Mouse (Mus musculus): ENCODE results near the gene Tnp2.

Gene Tnp2

DNA sequence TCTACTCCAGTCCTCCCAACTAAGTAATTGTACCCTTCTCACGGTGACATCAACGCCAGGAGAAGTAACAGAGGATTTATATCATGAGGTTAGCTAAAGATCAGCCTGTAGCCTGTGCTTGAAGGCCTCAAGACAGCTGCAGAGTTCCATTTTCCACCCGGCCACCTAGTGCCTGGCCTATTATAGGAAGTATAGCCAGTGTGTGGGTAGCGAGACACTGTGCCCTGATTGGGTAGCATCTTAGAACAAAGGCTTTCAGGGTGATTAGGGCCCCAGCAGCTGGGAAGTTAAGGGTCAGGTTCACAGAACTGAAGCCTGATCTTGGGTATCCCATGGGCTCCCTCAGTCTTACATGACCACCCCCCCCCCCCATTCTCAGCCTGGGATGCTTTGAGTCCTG lies 406 bp upstream of the Tnp2 start:
- DNase-seq (ENCODE audit: low read depth, low spot score), result no peak

DNA sequence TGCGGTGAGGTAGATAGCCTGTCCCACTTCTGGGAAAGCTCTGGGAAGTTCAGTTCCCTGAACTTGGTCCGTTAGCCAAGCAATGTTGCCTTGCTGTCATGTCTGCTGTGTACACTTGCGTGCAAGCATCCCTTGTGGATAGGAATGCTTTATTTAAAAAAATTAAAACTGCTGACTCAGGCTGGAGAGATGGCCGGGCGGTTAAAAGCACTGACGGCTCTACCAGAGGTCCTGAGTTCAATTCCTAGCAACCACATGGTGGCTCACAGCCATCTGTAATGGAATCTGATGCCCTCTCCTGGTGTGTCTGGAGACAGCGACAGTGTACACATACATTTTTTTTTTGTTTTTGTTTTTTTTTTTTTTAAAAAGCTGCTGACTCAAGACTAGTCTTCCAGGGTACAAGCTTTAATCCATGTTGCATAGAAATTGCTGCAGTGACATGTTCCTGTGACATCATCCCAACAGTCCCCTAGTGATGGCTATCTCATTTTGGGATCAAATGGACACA lies 857 bp downstream of the Tnp2 start:
- no peak for DNase-seq (ENCODE audit: low read depth, low spot score)

DNA sequence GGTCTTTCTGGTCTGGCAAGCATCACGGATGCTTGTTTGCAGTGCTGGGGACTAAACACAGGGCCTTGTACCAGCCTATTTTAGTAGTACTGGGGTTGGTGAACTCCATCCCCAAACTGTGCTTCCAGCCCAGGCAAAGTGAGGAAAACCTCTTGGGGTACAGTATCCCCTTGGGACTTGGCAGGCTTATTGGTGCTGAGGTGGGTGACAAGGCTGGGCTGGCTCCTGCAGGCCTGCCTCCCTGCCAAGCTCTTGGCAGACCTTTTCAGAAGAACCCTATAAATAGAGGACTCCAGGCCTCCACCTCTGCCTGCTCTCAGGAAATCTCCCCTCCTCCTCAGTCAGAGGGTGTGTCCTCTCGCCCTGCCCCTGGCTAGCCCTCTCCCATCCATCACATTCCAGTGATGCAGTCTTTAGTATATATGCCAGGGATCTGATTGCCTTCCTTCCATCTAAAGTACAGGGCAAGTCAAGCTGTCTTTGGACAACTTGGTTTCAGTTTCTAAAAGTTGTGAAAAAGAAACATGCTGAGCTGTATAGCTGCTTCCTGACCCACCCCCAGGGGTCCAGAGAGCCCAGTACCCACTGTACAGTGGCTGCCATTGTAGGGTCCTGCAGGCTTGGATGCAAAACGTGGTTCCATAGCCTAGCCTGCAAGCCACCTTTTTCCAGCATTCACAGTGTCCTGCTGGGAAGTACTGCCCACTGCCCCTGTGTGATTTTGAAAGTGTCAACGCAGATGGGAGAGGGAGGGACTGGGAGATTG lies 1.5 kb downstream of the Tnp2 start:
- DNase-seq (ENCODE audit: low read depth, low spot score), result no peak

DNA sequence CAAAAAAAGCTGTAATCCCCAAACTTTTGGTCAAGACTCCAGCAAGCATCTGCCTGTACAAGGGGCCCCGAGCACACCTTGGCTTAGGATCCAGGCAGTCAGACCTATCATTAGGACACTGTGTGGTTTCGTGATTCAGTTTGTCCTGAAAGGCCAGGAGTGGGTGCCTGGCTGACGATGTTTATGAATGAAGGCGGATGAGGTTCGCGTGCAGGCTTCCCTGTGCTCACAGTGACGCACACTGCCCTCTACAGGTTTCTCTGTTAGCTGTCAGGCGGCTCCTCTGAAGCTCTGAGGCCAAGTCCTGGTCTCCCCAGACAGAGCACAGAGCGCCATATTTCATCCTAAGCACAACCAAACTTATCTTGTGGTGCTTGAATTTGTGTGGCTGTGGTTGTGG lies 2.2 kb downstream of the Tnp2 start:
- DNase-seq (ENCODE audit: low read depth, low spot score), result peak; percentile 92

DNA sequence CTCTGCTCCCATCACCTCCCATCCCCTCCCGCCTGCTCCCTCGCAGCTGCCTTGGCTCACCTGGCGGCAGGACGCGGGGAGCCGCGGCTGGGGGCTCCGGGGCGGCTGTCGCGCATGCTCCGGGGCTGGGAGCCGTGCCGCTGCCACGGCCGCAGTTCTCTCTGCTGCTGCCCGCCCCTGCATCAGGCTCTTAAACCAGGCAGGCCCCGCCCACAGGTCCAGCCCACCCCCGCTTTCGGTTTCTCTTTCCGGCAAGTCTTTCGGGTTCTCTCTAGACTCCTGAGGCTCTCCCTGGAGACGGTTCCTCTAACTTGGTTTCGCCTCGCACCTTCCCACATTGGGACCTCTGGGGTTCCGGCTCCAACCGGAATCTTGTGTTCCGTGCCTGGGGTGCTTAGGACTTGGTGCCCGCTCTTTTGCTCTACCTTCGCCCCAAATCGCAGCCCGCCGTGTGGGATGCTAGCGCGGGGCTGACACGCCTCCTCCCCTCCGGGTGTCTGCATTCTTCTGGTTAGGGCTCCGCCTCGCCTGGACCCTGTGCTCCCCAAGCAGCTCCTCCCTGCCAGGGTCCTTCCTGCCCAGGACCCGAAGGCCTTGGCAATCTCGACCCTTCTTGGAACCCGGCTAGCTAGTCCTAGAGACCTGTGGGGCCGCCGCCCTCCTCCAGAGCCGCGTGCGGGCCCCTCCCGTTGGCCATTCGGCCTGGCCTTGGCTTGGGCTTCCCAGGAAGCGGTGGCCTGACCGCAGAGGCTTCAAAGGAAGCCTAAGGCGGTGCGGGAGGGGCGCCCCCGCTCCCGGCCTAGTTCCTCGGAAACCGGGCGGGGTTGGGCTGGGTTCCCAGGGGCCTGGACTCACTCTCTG lies 2.9 kb downstream of the Tnp2 start, which contains the start of gene Socs1:
Gene Socs1 (minus strand): TSS at position 166 of the 861 bp plus-strand sequence.
- peak; percentile 93 for DNase-seq (ENCODE audit: low read depth, low spot score)

DNA sequence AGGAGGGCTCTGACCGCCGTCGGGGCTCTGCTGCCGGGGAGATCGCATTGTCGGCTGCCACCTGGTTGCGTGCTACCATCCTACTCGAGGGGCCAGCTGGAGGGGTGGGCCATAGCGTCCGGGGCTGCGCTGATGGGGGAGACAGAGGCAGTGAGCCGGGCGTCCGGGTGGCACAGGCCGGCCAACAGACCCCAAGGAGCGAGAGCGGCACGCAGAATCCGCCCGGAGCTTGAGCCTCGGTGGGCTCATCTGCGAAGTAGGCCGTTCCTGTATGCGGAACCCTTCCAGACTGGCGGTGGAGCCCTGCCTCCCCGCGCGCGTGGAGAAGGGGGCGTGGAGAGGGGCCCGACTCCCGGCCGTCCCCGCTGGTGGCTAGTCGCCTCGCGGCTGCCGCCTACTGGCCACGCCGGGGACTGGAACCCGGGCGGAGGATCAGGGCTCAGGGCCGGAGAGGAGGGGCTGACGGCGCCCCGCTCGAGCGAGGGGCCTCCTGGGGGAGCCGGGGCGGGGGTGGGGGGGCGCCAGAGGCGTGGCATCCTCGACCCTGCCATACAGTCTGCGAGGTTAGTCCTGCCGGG lies 3.6 kb downstream of the Tnp2 start:
- peak; percentile 90 for DNase-seq (ENCODE audit: low read depth, low spot score)

DNA sequence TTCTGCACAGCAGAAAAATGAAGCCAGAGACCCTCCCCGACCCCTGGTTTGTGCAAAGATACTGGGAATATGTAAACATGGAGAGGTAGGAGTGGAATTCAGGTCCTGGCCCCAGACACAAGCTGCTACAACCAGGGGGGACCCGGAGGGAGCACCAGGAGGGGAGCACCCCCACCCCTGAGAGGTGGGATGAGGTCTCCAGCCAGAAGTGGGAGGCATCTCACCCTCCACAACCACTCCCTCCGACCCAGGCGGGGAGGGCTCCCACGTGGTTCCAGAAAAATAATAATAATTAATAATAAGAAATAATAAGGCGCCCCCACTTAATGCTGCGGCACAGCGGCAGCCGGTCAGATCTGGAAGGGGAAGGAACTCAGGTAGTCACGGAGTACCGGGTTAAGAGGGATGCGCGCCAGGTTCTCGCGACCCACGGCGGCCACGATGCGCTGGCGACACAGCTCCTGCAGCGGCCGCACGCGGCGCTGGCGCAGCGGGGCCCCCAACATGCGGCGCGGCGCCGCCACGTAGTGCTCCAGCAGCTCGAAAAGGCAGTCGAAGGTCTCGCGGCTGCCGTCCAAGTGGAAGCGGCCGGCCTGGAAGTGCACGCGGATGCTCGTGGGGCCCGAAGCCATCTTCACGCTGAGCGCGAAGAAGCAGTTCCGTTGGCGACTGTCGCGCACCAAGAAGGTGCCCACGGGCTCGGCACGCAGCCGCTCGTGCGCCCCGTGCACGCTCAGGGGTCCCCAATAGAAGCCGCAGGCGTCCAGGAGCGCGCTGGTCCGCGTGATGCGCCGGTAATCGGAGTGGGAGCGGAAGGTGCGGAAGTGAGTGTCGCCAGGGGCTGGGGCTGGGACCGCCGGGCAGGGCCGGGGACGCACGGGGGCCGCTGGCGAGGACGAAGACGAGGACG lies 4.3 kb downstream of the Tnp2 start:
- DNase-seq (ENCODE audit: low read depth, low spot score), result peak; percentile 28

DNA sequence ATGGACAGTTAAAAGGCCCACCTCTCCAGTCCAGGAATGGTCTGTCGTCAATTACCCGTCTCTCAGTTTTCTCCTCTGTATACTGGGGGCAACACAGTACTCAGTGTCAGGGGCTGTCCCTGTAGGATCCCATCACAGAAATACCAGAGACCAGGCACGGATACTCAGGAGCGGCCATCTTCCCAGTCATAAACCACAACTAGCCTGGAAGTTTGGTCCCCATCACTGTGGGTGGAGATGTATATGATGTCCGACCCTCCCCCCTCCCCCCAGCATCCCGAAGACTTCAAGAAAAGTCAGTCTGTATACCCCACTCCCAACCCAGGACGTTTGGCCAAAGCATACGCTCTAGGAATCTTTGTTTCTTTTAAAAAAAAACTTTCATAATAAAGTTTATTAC lies 5.0 kb downstream of the Tnp2 start:
- DNase-seq (ENCODE audit: low read depth, low spot score), result no peak

DNA sequence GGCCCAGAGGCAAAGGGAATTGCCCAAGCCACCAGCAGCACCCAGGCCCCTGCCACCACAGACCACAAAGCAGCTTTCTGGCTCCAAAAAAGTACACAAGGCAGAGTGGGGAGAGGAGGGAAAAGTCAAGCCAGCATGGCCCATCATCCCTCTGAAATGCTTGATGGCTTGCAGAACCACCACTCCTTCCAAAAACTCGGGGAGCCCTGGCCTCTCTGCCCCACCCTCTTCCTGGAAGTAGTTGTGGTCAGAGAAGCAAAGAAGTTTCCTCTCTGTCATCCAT lies 5.4 kb downstream of the Tnp2 start:
- no peak for DNase-seq (ENCODE audit: low read depth, low spot score)

DNA sequence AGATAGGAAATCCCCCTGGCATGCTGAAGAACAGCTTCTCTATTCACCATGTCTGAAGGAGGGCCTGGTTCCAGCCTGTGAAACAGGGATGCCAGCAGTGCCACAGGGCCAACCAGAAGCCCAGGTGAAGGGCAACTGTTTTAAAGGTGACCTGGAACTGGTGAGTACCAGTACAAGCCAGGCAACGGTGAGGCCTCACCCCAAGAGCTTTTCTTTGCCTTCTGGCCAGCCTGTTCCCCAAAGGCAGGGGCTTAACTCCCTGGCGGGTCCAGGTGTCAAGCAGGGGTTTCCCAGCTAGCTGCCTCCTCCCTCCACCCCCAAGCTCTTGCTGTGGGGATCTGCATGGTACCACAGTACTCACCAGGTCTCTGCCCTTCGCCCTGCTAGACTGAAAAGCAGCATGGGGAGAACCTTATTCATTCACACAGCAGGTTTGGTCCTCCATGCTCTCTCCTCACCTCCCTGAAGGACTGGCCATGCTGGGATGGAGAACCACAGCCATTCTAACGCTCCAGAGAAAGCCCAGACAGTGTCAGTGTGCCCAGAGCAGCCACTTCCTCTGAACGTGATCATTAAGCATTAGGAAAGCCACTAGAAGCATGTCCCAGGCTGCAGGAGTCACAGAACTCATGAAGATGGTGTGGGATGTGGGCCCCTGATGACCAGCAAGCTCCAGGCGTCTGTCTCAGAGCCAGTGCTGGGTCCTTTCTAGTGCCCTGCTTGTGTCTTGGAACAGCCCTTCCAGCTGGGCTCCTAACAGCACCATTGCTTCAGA lies 5.9 kb downstream of the Tnp2 start:
- DNase-seq (ENCODE audit: low read depth, low spot score), result no peak

DNA sequence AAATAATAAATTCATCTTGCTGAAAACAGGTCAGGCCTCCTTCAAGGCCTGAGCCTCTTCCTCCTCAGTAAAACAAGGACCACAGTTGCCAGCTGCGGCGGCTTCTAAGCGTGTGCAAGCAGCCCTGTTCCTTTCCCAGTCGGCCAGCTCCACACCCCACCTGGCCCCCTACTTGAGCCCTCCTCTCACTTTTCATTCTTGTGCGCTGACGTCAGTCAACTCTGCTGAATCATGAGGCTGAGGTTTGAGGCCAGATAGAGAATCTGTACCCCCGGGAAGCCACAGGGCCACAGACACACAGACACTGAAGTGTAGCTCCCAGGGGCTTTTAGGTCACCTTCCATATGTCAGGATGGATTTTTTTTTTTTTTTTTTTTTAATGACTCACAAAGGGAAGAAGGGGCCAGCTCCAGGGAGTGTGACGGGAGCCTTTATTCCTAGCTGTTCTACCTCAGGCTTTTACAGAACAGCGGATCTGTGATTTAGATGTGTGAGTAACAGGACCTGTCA lies 6.5 kb downstream of the Tnp2 start:
- DNase-seq (ENCODE audit: low read depth, low spot score), result peak; percentile 39

DNA sequence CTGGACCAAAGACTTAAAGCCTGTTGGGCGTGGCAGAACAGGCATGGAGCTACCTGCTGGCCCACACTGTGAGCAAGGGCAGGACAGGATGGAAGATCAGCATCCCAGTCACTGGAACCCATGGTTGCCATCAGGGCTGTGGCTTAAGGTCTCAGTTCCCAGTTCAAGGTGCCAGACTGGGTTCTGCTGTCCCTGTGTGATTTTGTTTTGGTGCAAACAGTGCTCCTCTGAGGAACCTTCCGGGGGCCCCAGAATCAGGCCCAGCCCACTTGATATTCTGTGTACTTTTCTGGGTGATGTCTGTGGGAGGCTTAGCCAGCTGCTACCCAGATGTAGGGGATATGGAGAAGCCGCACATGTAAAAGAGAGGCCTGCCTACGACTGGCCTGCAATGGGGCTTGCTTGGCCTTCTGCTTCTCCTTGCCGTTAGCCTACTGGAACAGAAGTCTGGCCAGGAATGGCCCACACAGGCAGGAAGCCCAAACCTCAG lies 7.8 kb downstream of the Tnp2 start:
- DNase-seq (ENCODE audit: low read depth, low spot score), result no peak

DNA sequence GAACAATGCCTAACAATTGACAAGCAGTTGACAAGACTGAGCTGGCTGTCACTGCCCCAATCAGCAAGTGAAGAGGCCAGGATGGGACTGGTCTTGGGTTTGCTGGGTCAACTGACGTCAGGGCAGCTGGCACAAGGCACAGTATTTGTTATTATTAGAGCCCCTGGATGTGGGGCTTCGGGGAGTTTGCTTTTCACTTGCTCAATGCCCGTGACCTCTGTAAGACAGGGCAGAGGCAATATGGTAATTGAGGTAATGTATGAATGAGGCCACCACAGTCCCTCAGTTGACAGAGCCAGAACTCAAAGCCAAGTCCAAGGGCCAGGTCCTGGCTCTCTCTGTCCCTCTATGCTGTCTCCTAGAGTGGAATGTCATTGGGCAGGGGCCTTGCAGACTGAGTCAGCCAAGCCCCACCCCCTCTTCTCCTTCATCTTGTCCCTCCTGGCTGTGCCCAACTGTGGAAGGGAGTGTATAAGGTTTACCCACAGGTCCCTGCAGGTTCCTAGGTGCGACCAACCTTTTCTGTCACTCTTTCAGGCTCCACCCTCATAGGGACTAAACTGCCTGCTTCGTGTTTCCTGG lies 10.8 kb downstream of the Tnp2 start:
- no peak for DNase-seq (ENCODE audit: low read depth, low spot score)

DNA sequence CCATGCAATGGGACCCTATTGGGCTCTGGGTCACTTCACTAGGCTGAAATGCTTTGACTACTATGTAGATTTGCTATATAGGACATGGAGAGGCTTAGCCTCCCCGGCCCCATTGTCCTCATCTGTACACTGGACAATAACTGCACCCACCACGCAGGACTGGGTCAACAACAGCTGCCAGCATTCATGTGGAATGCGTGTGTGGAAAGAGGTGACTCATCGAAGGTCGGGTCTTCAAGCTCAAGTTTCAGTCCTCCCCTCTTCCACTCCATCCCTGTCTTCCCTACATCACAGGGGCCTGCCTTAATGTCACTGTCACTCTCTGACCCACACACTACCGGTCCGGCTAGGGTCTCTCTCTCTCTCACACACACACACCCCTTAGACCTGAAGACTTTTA lies 12.1 kb downstream of the Tnp2 start:
- DNase-seq (ENCODE audit: low read depth, low spot score), result no peak

DNA sequence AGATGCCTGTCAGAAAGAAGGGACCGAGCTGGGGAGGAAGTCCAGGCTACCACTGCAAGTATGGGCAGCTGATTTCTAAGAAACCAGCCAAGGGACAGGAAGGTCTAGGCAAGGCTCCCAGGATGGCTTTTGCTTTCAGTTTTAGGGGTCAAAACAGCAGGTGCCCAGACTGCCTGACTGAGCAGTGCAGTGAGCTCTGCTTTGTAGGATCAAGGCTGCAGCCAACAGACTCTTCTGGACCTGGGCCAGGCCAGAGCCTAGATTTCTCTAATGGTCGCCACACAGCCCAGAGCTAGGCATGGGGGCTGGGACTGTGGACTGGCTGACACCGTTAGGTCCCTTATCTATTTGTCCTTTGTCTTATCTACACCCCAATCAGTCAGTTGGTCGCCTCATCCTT lies 13.7 kb downstream of the Tnp2 start:
- DNase-seq (ENCODE audit: low read depth, low spot score), result no peak

DNA sequence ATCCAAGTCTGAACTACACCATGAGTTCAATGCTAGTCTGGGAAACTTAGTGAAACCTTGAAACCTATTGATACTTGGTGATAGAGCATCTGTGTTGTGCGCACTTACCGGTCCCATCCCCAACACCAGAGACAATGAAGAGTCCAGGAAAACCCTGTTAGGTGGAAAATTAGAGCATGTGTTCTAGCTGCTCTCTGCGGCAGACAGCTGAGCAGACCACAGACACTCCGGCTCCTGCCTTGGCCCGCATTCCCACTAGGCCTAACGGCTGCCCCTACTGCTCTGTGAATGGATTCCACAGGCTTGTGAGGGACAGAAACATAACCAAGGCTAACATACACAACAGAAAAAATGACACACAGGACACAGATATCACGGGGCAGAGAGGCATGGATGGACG lies 14.9 kb downstream of the Tnp2 start:
- no peak for DNase-seq (ENCODE audit: low read depth, low spot score)

DNA sequence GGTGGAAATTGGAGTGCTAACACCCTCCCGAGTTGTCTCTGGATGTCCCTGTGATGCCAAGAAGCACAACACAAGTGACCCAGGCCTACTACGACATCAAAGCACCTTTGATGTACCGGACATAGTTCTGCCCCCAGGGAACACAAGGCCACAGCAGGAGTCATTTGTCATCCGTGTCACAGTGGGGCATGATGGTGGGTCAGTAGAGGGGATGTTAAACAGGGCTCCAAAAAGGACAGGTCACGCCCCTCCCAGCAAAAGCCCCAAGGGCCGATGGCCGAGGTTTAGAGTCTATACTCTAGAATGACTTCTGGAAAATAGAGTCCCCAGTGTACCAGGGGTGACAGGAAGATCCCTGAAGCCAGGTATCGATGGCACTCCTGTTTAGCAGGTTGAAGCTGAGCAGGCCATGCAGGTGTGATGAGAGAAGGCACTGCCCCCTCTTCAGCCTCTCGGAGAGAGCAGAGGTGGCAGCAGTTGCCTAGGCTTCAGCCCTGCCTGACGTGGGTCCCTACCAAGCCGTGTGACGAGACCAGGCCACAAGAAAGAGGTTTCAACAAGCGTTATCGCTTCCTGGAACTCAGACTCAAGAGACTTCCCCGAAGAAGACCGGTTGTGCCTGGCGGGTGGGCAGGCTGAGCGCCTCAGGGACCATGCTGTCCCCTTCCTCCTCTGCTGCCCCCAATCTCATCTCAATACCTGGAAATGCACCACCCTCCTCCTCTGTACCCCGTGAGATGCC lies 16.5 kb downstream of the Tnp2 start:
- DNase-seq (ENCODE audit: low read depth, low spot score), result no peak

DNA sequence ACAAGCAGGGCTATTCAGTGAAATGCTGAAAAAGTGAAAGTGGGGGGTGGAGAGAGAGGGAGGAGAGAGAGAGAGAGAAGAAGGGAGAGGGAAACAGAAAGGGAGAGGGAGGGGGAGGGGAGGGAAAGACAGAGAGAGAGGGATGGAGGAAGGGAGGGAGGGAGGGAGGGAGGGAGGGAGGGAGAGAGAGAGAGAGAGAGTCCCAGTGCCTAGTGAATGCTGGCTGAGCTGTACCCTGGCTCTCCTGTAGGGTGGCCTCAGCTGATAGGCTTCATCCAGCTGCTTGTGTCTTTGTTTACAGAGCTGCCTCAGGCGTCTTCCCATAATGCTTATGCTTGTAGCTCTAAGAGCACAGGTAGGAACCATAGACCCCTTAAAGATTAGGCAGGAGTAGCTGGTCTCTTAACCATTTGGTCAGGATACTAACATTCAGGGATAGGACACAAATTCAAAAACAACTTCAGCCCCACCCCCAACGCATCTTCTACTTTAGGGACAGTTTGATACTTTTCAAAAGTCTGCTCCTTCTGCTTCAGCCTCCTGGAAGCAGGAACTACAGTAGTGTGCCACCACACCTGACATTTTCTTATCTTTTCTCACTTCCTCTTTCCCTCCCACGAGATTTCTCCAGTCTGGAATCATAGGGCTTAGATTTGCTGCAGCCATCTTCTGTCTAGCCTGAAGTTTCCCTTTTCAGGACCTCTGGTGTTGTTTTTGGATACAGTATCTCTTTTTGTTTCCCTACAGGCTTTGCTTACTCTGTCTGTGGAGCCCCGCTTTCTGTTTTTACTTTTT lies 17.7 kb downstream of the Tnp2 start:
- no peak for DNase-seq (ENCODE audit: low read depth, low spot score)
